In the genomic region with DNA sequence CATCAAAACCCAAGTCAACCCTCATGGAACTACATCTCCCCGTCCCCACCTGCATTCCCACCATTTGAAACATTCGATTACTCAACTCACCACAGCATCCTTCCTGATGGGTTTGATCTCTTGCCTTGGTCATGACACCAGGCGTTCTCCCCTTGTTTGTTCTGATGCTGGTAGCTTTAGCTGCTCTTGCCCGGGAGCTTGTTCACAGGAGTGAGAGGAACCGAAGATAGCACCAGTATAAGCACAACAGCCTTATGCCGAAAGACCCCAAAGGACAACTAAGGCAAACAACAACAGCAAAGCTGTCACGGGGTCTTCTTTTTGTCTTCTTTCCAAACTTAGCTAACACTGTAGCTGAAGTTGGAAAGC, we compare ENCODE assay signal across 8 mouse cellular contexts. TPM values are rescaled to one million over a fixed set of nuclear protein-coding genes. Genes with fewer than 3 reads are reported as not detected.
DNase-seq lines count a peak whose midpoint lies in the region; ATAC-seq and TF ChIP-seq lines count a peak whose summit lies in the region.

No protein-coding gene starts in this region.

- no peaks in the 10 kb centered on the region for H3K9me3 ChIP-seq in heart, embryonic 15.5 days (replicated peaks)
- H3K9me3 ChIP-seq in forebrain, postnatal 0 days (ENCODE audit: low read length): no peaks in the 10 kb centered on the region
- H3K9me3 ChIP-seq in megakaryocyte, embryonic 14.5 days: no peaks in the 10 kb centered on the region

- TF ChIP-seq CTCF in forebrain, postnatal 0 days (IDR thresholded peaks at IDR 0.05; ENCODE audit: low read depth): no peak

- no peak for DNase-seq in heart, postnatal 36 days
- peak; percentile 39 for DNase-seq in MEL-GATA-1-ER (ENCODE audit: extremely low read depth, low read depth)
- no peak for DNase-seq in forebrain, postnatal 0 days
- no peak for DNase-seq in adrenal gland, adult (ENCODE audit: inconsistent age in 2 of 2, low spot score in 1 of 2)
- no peak for DNase-seq in urinary bladder, adult 18-20 months (ENCODE audit: low spot score in 2 of 2)
- DNase-seq in left cerebral cortex, adult 11 months (ENCODE audit: low spot score): no peak

- no peaks in the 10 kb centered on the region for H3K36me3 ChIP-seq in heart, embryonic 15.5 days
- H3K36me3 ChIP-seq in forebrain, postnatal 0 days (ENCODE audit: insufficient read depth): no peaks in the 10 kb centered on the region
- no peaks in the 10 kb centered on the region for H3K36me3 ChIP-seq in megakaryocyte, embryonic 14.5 days (replicated peaks; ENCODE audit: low read length)

- H3K4me1 ChIP-seq in heart, embryonic 15.5 days (replicated peaks): peaks cover 3% of the 10 kb centered on the region
- 0 out of 2 replicates have a peak, but pooled peaks cover 3% of the 10 kb centered on the region for H3K4me1 ChIP-seq in forebrain, postnatal 0 days (ENCODE audit: insufficient read depth)
- peaks cover 15% of the 10 kb centered on the region for H3K4me1 ChIP-seq in megakaryocyte, embryonic 14.5 days

- H3K9ac ChIP-seq in heart, embryonic 15.5 days: peak overlapping the region; percentile 65
- peak overlapping the region; percentile 55 for H3K9ac ChIP-seq in forebrain, postnatal 0 days

- peak; percentile 29; the same call in 1 of the 2 replicates for ATAC-seq in heart, embryonic 15.5 days (replicated peaks; ENCODE audit: insufficient number of reproducible peaks, insufficient read depth, low FRiP score, low read depth)
- peak; percentile 42 for ATAC-seq in forebrain, postnatal 0 days

- no peaks in the 10 kb centered on the region for H3K27me3 ChIP-seq in heart, embryonic 15.5 days
- peaks cover 6% of the 10 kb centered on the region for H3K27me3 ChIP-seq in forebrain, postnatal 0 days (ENCODE audit: insufficient read depth, low read length)
- peaks cover 31% of the 10 kb centered on the region for H3K27me3 ChIP-seq in megakaryocyte, embryonic 14.5 days (replicated peaks)

- WGBS in heart, embryonic 15.5 days: 4% methylated on average over 7 of the region's 7 CpGs
- 12% methylated on average over 7 of the region's 7 CpGs for WGBS in forebrain, postnatal 0 days

- peak overlapping the region; percentile 69 for H3K4me3 ChIP-seq in heart, embryonic 15.5 days
- peak overlapping the region; percentile 55 for H3K4me3 ChIP-seq in forebrain, postnatal 0 days (ENCODE audit: low read depth, low read length)
- H3K4me3 ChIP-seq in megakaryocyte, embryonic 14.5 days (replicated peaks): peak overlapping the region; percentile 94

- intact Hi-C loops in heart, postnatal 36 days (cut with DNase I): loop anchor here (5.0 kb wide), 1 partner anchor 58 kb away; no protein-coding TSS in a partner anchor

- H3K27ac ChIP-seq in heart, embryonic 15.5 days: no peak overlapping the region
- H3K27ac ChIP-seq in forebrain, postnatal 0 days (ENCODE audit: low read depth, low read length): no peak overlapping the region

- peak overlapping the region; percentile 88 for H3K4me2 ChIP-seq in heart, embryonic 15.5 days
- peak overlapping the region; percentile 93 for H3K4me2 ChIP-seq in forebrain, postnatal 0 days (ENCODE audit: low read depth)

RNA-seq across cellular contexts. Expression of a gene that starts 1.2 kb away (rescaled TPM):
- 18.0 and 21.1 TPM in 2 replicates for polyA plus RNA-seq in heart, embryonic 15.5 days (2015; fragmentation: Nextera tagmentation; extraction: Ambion mirVana)
- total RNA-seq in heart, postnatal 36 days (2021): 10 to 100 TPM; 23.1 to 24.1 TPM
- 12.3 and 13.9 TPM in 2 replicates for total RNA-seq in forebrain, postnatal 0 days (2014; rRNA removed)
- 23.8 and 28.7 TPM in 2 replicates for polyA plus RNA-seq in forebrain, postnatal 0 days (2015; fragmentation: Nextera tagmentation; extraction: Ambion mirVana)
- 1.1 and 1.5 TPM in 2 replicates for polyA plus RNA-seq in megakaryocyte, embryonic 14.5 days (2012; ENCODE audit: insufficient read depth, low replicate concordance)

RNA-seq across cellular contexts. Expression of a gene that starts 35.0 kb away (rescaled TPM):
- not detected in 2 replicates for polyA plus RNA-seq in heart, embryonic 15.5 days (2015; fragmentation: Nextera tagmentation; extraction: Ambion mirVana)
- not detected for total RNA-seq in heart, postnatal 36 days (2021)
- not detected in 2 replicates for total RNA-seq in forebrain, postnatal 0 days (2014; rRNA removed)
- not detected in 2 replicates for polyA plus RNA-seq in forebrain, postnatal 0 days (2015; fragmentation: Nextera tagmentation; extraction: Ambion mirVana)
- not detected in 2 replicates for polyA plus RNA-seq in megakaryocyte, embryonic 14.5 days (2012; ENCODE audit: insufficient read depth, low replicate concordance)
